Mouse (Mus musculus) right cerebral cortex, postnatal 36 days (tissue): ENCODE measurements around the gene Samd5.

Experiments used
- DNase-seq, 2 experiments: peaks; one replicate each; pipeline ENCODE4 v3.0.0; 2022; ENCODE audit warnings: low spot score in 2 of 2, mixed read lengths in 1 of 2

Gene Samd5

DNA sequence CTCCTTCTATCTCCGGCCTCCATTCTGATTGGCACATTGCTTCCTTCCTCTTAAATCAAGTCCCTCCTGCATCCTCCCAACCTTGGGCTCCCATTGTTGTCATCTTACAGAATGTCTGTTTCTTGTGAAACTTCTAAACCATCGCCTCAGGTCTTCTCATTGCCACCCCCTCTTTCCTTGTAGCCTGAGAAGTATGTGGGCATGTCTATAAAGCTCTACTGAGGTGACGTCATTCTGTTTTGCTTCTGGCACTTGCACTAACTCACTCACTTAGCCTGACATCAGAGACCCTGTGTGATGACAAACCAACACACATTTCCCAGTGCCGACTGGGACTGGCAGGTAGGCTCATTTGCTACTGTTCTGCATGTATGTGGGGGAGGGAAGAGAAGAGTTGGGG is 100.9 kb downstream of the Samd5 start:
- no peak for DNase-seq
